Mouse (Mus musculus) embryonic facial prominence, embryonic 14.5 days (tissue): ENCODE results near the gene Nmnat1. TPM values are rescaled to one million over a fixed set of nuclear protein-coding genes. Genes with fewer than 3 reads are reported as not detected.

ENCODE experiments used
- ATAC-seq: fragments of 200-750 bp; cut with Nextera tagmentation; 2 replicates; pipeline ENCODE4 v1.8.0; 2017; ENCODE audit warnings: low read depth, moderate number of reproducible peaks, moderate TSS enrichment
- DNase-seq: peaks from one replicate; pipeline ENCODE4 v3.0.0-alpha.2; 2015; ENCODE audit warnings: low spot score
- H3K27ac ChIP-seq: fragments of 300-500 bp; sonication (generic); replicated peaks from 2 replicates; pipeline ENCODE4 v1.5.1; 2014; ENCODE audit warnings: low read depth, mild to moderate bottlenecking, low read length, moderate library complexity
- H3K27me3 ChIP-seq: fragments of 300-500 bp; sonication (generic); replicated peaks from 2 replicates; pipeline ENCODE4 v1.6.1; 2014; ENCODE audit warnings: low read length; ENCODE audit not compliant: control insufficient read depth, insufficient read depth
- H3K36me3 ChIP-seq: fragments of 300-500 bp; sonication (generic); 2 replicates; pipeline ENCODE4 v1.6.1; 2014; ENCODE audit warnings: low read length, mixed read lengths; ENCODE audit not compliant: control insufficient read depth, insufficient read depth
- H3K4me1 ChIP-seq: fragments of 300-500 bp; sonication (generic); 2 replicates; pipeline ENCODE4 v1.6.1; 2014; ENCODE audit warnings: antibody characterized with exemption, low read length; ENCODE audit not compliant: control insufficient read depth, insufficient read depth
- H3K4me2 ChIP-seq: fragments of 300-500 bp; sonication (generic); 2 replicates; pipeline ENCODE4 v1.6.1; 2014; ENCODE audit warnings: low read depth, mild to moderate bottlenecking, low read length, moderate library complexity, mixed read lengths
- H3K4me3 ChIP-seq: fragments of 300-500 bp; sonication (generic); 2 replicates; pipeline ENCODE4 v1.5.1; 2014; ENCODE audit warnings: low read depth, mild to moderate bottlenecking, low read length
- H3K9ac ChIP-seq: fragments of 300-500 bp; sonication (generic); 2 replicates; pipeline ENCODE4 v1.6.1; 2014; ENCODE audit warnings: low read depth, mild to moderate bottlenecking, low read length, moderate library complexity, mixed read lengths
- H3K9me3 ChIP-seq: fragments of 300-500 bp; sonication (generic); 2 replicates; pipeline ENCODE4 v1.6.1; 2016; ENCODE audit warnings: low read length; ENCODE audit not compliant: control insufficient read depth
- WGBS: fragments of 180-500 bp; shearing (Covaris S2); extraction: QIAGEN DNeasy Blood & Tissue Kit; methylation state at CpG from one replicate; pipeline ENCODE4 v1.1.7; 2014; 5-methylcytosine and 5-hydroxymethylcytosine counted together
- polyA plus RNA-seq: library from polyadenylated mRNA; unstranded; fragments of >200 nt; fragmentation: Nextera tagmentation; extraction: Ambion mirVana; gene quantifications from 2 replicates; pipeline ENCODE4 v1.2.1, GENCODE M21; 2014

Nmnat1 gene
- 7.2 and 8.9 TPM in 2 replicates for polyA plus RNA-seq

DNA sequence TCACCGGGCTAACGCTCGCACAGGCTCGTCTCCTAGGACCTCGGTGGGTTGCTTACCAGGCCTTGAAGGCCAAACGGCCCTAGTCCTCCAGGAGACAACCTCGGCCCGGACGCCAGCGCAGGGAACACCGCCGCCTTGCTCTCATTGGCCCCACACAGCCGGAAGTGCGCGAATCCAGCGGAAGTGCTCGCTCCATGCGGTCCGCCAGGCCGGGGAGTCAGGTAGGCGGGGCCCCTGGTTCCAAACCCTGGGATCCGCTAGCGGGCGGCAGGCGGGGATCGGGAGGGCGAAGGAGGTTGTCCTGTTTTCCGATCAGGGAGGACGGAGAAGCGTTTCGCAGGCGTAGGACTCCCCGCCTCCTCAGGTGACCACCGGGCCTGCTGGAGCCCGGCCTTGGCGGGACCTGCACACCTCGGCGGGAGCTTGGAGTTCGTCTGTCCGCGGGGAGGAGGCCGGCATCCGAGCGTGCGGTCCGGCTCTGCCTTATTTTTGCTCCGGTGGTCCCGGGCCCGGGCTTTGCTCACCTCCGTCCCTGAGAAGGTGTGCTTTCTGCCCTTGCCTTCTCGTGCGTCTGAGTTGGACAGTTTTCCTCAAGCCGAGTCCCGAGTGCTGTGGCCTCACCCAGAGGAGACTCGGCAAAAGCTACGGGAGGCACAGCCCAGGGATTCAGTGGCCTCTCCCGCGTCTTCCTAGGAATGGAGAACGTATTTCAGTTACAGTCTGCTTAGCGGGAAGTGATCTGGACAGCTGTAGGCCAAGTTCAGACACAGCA is at the start of gene Nmnat1, which contains the start of gene Lzic:
Nmnat1 (minus strand) TSS at position 150 of the 772 bp plus-strand sequence.
Lzic (plus strand) TSS at position 177 of the 772 bp plus-strand sequence.
- Histone ChIP-seq H3K4me3 (peak within 1 kb of the TSS; percentile 67), H3K27me3 (no peaks in the 10 kb centered on the region), H3K9ac (peak within 1 kb of the TSS; percentile 77), H3K4me1 (peaks cover 11% of the 10 kb centered on the region; the same call in 1 of the 2 replicates), H3K36me3 (peaks cover 36% of the 10 kb centered on the region), H3K4me2 (peak within 1 kb of the TSS; percentile 80), H3K9me3 (no peaks in the 10 kb centered on the region), H3K27ac (peak within 1 kb of the TSS; percentile 74)
- peak; percentile 98 for ATAC-seq
- DNase-seq = peak; percentile 97
- 0% methylated on average over 30 of the region's 60 CpGs for WGBS

DNA sequence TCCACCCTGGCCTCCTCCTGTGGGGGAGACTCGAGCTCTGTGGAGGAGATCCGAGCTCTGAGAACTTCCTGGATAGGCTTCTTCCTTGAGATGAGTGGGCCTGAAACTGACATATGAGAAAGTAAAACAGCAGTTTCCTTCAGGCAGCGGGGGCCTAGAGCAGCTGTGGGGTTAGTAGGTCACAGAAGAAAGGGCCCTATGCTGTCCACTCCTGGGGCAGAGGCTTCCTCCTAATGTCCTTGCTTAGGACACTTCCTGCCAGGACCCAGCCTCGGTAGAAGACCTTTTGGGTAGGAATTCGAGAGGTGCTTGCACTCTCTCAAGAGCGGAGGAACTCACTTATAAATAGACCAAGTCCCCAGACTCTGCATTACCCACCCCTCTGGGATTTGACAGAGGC is 44.7 kb upstream of the Nmnat1 start:
- ATAC-seq = no peak

DNA sequence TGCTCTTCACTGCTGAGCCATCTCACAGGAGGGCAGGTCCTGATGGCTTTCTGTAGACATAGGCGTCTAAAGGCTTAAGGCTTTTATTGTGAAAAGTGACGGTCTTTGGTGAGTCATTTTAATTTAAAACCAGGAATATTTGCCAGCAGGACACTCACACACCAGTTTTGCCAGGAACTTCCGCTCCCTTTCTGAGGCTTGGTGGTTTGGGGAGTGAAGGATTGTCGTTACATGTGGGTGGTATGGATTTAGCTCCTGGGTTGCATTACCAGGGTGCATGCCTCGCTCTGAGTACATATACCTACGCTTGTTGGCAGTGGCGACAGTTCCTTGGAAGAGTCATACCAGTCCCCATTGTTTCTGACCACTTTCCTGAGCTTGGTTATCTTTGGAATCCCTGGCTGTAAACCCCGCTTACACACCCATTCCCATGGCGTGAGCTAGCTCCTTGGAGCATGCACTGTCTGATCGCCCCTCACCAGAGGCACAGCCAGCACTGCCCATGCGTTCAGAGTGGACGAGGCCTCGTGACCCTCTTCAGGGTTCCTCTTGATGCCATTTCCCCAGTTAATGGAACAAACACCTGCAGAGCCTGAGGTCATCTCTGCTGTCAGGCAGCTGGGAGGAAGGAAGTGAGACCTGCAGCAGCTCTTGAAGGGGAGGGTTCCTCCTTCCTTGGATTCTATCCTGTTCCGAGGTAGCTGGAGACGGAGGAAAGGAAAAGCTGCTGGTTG is 42.8 kb upstream of the Nmnat1 start:
- H3K4me2 ChIP-seq = no peak overlapping the region
- H3K9ac ChIP-seq = no peak overlapping the region
- DNase-seq = no peak
- H3K4me3 ChIP-seq = no peak overlapping the region
- no peak overlapping the region; the same call in 1 of the 2 replicates for H3K27ac ChIP-seq
- H3K36me3 ChIP-seq = no peaks in the 10 kb centered on the region
- whole genome bisulfite sequencing = 71% methylated on average over 15 of the region's 15 CpGs
- ATAC-seq = no peak
- no peaks in the 10 kb centered on the region for H3K9me3 ChIP-seq
- H3K4me1 ChIP-seq = peaks cover 6% of the 10 kb centered on the region; the same call in 1 of the 2 replicates
- no peaks in the 10 kb centered on the region for H3K27me3 ChIP-seq

More for the DNA sequence above, 44.7 kb upstream of the Nmnat1 start:
- Histone ChIP-seq H3K4me1 (peaks cover 6% of the 10 kb centered on the region; the same call in 1 of the 2 replicates), H3K9me3 (no peaks in the 10 kb centered on the region), H3K9ac (no peak overlapping the region), H3K27me3 (no peaks in the 10 kb centered on the region), H3K36me3 (no peaks in the 10 kb centered on the region), H3K4me3 (no peak overlapping the region), H3K4me2 (no peak overlapping the region), H3K27ac (no peak overlapping the region)
- no peak for DNase-seq
- 39% methylated on average over 6 of the region's 6 CpGs for WGBS

DNA sequence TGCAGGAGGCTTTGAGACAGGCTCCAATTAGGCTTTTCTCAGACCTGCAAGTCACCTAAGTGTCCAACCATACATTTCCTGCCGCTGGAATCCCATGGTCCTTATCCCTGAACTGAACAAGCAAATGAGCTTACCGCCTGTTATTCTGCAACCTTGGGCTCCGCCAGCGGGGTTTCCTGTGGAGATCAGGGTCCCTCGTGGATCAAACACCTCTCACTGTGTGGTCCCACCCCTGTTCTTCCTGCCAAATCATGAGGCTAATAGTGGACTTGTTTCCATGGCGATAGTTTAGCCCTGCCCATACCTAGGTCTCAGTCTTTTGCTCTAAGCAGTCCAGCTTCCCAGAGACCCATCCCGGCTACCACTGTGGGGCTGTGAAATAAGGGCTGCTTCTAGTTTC is 41.3 kb upstream of the Nmnat1 start:
- Histone ChIP-seq H3K27me3 (no peaks in the 10 kb centered on the region), H3K27ac (peak overlapping the region; percentile 13), H3K4me3 (no peak overlapping the region), H3K4me2 (no peak overlapping the region), H3K9ac (0 out of 2 replicates have a peak overlapping the region, but pooled peaks have one; percentile 10), H3K9me3 (no peaks in the 10 kb centered on the region), H3K4me1 (peaks cover 6% of the 10 kb centered on the region; the same call in 1 of the 2 replicates), H3K36me3 (no peaks in the 10 kb centered on the region)
- ATAC-seq = peak; percentile 47
- WGBS = 41% methylated on average over 7 of the region's 7 CpGs
- DNase-seq = peak; percentile 53

DNA sequence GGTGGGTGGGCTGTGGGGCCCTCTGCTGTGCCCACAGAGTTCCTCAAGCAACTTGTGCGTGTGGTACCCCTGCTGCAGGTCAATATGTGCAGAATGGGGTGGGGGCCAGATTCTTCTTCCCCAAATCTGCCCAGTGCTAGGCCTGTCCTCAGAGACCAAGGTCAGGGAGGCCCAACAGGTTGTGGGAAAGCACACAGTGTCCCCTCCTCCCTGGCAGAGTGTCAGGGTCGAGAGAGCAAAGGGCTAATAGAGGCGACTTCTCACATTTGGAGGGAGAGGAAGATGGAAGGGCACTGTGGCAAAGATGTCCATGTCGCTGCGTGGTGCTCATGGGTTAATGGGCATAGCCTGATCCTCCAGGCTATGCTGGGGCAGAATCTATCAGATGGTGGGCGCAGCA is 40.8 kb upstream of the Nmnat1 start:
- no peaks in the 10 kb centered on the region for H3K9me3 ChIP-seq
- no peak overlapping the region for H3K9ac ChIP-seq
- 64% methylated on average over 6 of the region's 6 CpGs for WGBS
- H3K27ac ChIP-seq = peak overlapping the region; percentile 13
- H3K27me3 ChIP-seq = no peaks in the 10 kb centered on the region
- no peaks in the 10 kb centered on the region for H3K36me3 ChIP-seq
- peaks cover 6% of the 10 kb centered on the region; the same call in 1 of the 2 replicates for H3K4me1 ChIP-seq
- DNase-seq = no peak
- ATAC-seq = no peak
- no peak overlapping the region for H3K4me3 ChIP-seq
- no peak overlapping the region for H3K4me2 ChIP-seq

DNA sequence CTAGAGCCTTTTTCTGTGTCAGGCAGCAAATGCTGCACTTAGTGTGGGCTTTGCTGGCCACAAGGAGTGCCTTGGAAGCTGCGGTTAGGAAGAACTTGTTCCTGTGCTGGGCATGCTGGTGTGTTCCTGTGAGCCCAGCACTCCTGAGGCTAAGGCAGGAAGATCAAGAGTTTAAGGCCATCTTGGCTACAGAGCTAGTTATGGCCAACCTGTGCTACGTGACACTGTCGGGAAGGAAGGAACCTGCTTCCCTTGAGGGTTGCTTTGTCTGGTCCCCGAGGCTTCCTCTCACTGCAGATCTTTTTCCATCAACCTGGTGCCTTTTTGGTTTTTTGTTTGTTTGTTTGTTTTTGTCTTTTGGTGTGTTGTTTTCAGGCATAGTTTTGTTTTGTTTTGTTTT is 40.2 kb upstream of the Nmnat1 start:
- no peak overlapping the region for H3K27ac ChIP-seq
- no peak overlapping the region for H3K4me2 ChIP-seq
- no peak for ATAC-seq
- no peaks in the 10 kb centered on the region for H3K27me3 ChIP-seq
- H3K9me3 ChIP-seq = no peaks in the 10 kb centered on the region
- H3K4me3 ChIP-seq = no peak overlapping the region
- H3K36me3 ChIP-seq = no peaks in the 10 kb centered on the region
- H3K4me1 ChIP-seq = peaks cover 6% of the 10 kb centered on the region; the same call in 1 of the 2 replicates
- H3K9ac ChIP-seq = no peak overlapping the region
- 77% methylated on average over 4 of the region's 4 CpGs for WGBS
- no peak for DNase-seq

DNA sequence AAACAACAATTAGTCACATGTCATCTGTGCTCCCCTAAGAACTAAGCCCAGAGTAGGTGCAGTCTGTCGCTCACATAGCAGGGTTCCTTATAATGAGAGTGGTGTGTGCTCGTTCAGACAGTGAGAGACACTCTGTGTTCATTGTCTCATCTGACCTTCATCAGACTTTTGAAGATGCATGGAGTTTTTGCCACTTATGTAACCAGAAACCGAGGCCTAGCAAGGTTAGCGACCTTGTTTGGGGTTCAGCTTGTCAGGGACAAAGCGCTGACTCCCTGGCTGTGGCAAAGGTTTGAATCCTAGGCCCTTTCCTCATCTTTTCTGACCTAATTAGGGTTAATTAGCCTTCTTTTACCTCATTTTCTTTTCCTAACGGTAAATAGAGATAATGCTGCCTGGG is 39.0 kb upstream of the Nmnat1 start:
- Histone ChIP-seq H3K4me2 (no peak overlapping the region), H3K36me3 (no peaks in the 10 kb centered on the region), H3K27me3 (no peaks in the 10 kb centered on the region), H3K9ac (no peak overlapping the region), H3K27ac (no peak overlapping the region), H3K4me3 (no peak overlapping the region), H3K4me1 (peaks cover 12% of the 10 kb centered on the region; the same call in 1 of the 2 replicates), H3K9me3 (no peaks in the 10 kb centered on the region)
- WGBS = 69% methylated on average over 6 of the region's 6 CpGs
- ATAC-seq = no peak
- DNase-seq = no peak

DNA sequence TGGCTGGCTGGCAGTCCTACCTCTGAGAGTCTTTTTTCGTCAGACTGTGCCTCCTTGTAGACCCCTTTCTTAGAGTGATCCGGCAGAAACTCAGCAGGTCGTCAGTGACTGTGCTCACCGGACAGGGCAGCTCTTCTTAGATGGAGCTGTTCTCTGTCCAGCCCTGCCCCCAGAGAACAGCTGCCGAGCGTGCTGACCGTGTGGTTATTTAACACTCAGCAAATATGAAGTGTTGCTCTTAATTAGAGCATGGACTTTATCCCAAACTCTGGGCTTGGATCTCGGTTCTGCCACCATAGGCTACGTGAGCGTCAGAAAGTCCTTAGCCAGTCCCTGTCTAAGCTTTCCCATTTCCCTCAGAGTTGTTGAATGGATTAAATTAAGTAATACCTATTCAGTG is 36.3 kb upstream of the Nmnat1 start:
- DNase-seq (no peak), ATAC-seq (no peak)
- Histone ChIP-seq H3K4me3 (no peak overlapping the region), H3K4me2 (no peak overlapping the region), H3K27ac (no peak overlapping the region), H3K27me3 (no peaks in the 10 kb centered on the region), H3K36me3 (no peaks in the 10 kb centered on the region), H3K9me3 (no peaks in the 10 kb centered on the region), H3K9ac (no peak overlapping the region), H3K4me1 (peaks cover 13% of the 10 kb centered on the region; the same call in 1 of the 2 replicates)
- WGBS = 73% methylated on average over 10 of the region's 10 CpGs
